8 mouse cellular contexts compared by ENCODE assay signal in genomic region chr14:100477595-100478380, GRCm38 (mm10).
A peak's percentile ranks its signal among the peaks of the same experiment; 100 is the strongest.
DNase-seq lines count a peak whose midpoint lies in the region; ATAC-seq and TF ChIP-seq lines count a peak whose summit lies in the region.

No protein-coding gene starts in this region.

- 10% methylated on average over 22 of the region's 22 CpGs for WGBS in midbrain, embryonic 15.5 days

- no peaks in the 10 kb centered on the region for H3K36me3 ChIP-seq in midbrain, embryonic 15.5 days (replicated peaks)

- H3K4me3 ChIP-seq in left cerebral cortex, adult 2 months: peak overlapping the region; percentile 43
- peak overlapping the region; percentile 42 for H3K4me3 ChIP-seq in midbrain, embryonic 15.5 days

- peak overlapping the region; percentile 17; the same call in 1 of the 2 replicates for H3K27ac ChIP-seq in left cerebral cortex, adult 2 months
- H3K27ac ChIP-seq in midbrain, embryonic 15.5 days: peak overlapping the region; percentile 51

- H3K4me2 ChIP-seq in midbrain, embryonic 15.5 days: peak overlapping the region; percentile 76

- intact Hi-C loops in left cerebral cortex, adult 2 months (cut with DNase I): no loop called here

- no peak; the same call in 1 of the 2 replicates for TF ChIP-seq CTCF in left cerebral cortex, adult 2 months (IDR thresholded peaks at IDR 0.05)

- H3K27me3 ChIP-seq in midbrain, embryonic 15.5 days (replicated peaks): no peaks in the 10 kb centered on the region

- H3K9ac ChIP-seq in midbrain, embryonic 15.5 days: peak overlapping the region; percentile 43

- peaks cover 4% of the 10 kb centered on the region for H3K4me1 ChIP-seq in midbrain, embryonic 15.5 days

- peak; percentile 43 for ATAC-seq in activated CD4-positive, CD25-positive, alpha-beta regulatory T cell, adult 4 months
- ATAC-seq in midbrain, embryonic 15.5 days (replicated peaks): peak; percentile 96
- no peak for ATAC-seq in megakaryocyte-erythroid progenitor cell, adult 5-6 weeks (replicated peaks; ENCODE audit: low FRiP score, low TSS enrichment, poor library complexity, severe bottlenecking)

- no peaks in the 10 kb centered on the region for H3K9me3 ChIP-seq in midbrain, embryonic 15.5 days

- DNase-seq in cerebellum, adult 9-11 months: peak; percentile 8
- DNase-seq in cerebellum, adult 8-10 months: no peak
- peak; percentile 62 for DNase-seq in forelimb bud, embryonic 11.5 days (ENCODE audit: low read depth, low spot score)
- peak in 1 of 2 experiments; percentile 32 for DNase-seq in left cerebral cortex, adult 2 months (ENCODE audit: extremely low spot score in 1 of 2, low spot score in 2 of 2)
- DNase-seq in natural killer cell, adult 2 months (ENCODE audit: low spot score in 2 of 2): no peak

Comparison
In these comparisons a context has a peak if more than half of its experiments do, and no peak if none do; other contexts are left out.
1. DNase-seq: peak in cerebellum, adult 9-11 months (single experiment) and forelimb bud, embryonic 11.5 days (single experiment); none in cerebellum, adult 8-10 months (single experiment) and natural killer cell, adult 2 months (0 of 2).